Mouse (Mus musculus) stomach, embryonic 14.5 days (tissue): ENCODE results near the gene Erlec1. TPM values are rescaled to one million over a fixed set of nuclear protein-coding genes. Genes with fewer than 3 reads are reported as not detected.

Experiments used
- ATAC-seq: fragments of 200-750 bp; cut with Nextera tagmentation; 2 replicates; pipeline ENCODE4 v1.8.0; 2017; ENCODE audit warnings: low read depth, moderate TSS enrichment; ENCODE audit not compliant: insufficient number of reproducible peaks, insufficient read depth, low FRiP score
- H3K27ac ChIP-seq: fragments of 300-500 bp; sonication (generic); 2 replicates; pipeline ENCODE4 v1.5.1; 2014; ENCODE audit warnings: mild to moderate bottlenecking, low read length, moderate library complexity, mixed read lengths
- H3K27me3 ChIP-seq: fragments of 300-500 bp; sonication (generic); 2 replicates; pipeline ENCODE4 v1.6.1; 2014; ENCODE audit warnings: low read length, control low read depth, mixed read lengths; ENCODE audit not compliant: control insufficient read depth, insufficient read depth
- H3K36me3 ChIP-seq: fragments of 300-500 bp; sonication (generic); 2 replicates; pipeline ENCODE4 v1.6.1; 2014; ENCODE audit warnings: mild to moderate bottlenecking, control low read depth, low read length, moderate library complexity, mixed read lengths; ENCODE audit not compliant: control insufficient read depth, insufficient read depth
- H3K4me1 ChIP-seq: fragments of 300-500 bp; sonication (generic); 2 replicates; pipeline ENCODE4 v1.6.1; 2014; ENCODE audit warnings: low read length, control low read depth, mixed read lengths; ENCODE audit not compliant: control insufficient read depth, insufficient read depth
- H3K4me2 ChIP-seq: fragments of 300-500 bp; sonication (generic); replicated peaks from 2 replicates; pipeline ENCODE4 v1.6.1; 2014; ENCODE audit warnings: low read depth, low read length, control low read depth
- H3K4me3 ChIP-seq: fragments of 300-500 bp; sonication (generic); 2 replicates; pipeline ENCODE4 v1.5.1; 2014; ENCODE audit warnings: low read depth, low read length, control low read depth
- H3K9ac ChIP-seq: fragments of 300-500 bp; sonication (generic); replicated peaks from 2 replicates; pipeline ENCODE4 v1.6.1; 2014; ENCODE audit warnings: low read depth, mild to moderate bottlenecking, control low read depth, low read length, moderate library complexity, mixed read lengths
- H3K9me3 ChIP-seq: fragments of 300-500 bp; sonication (generic); 2 replicates; pipeline ENCODE4 v1.6.1; 2016; ENCODE audit warnings: low read depth, low read length, control low read depth; ENCODE audit not compliant: control insufficient read depth
- WGBS: fragments of 180-500 bp; shearing (Covaris S2); extraction: QIAGEN DNeasy Blood & Tissue Kit; methylation state at CpG from one replicate; pipeline ENCODE4 v1.1.7; 2014; 5-methylcytosine and 5-hydroxymethylcytosine counted together
- polyA plus RNA-seq: library from polyadenylated mRNA; unstranded; fragments of >200 nt; fragmentation: Nextera tagmentation; extraction: Ambion mirVana; gene quantifications from 2 replicates; pipeline ENCODE4 v1.2.1, GENCODE M21; 2014

Gene Erlec1
- polyA plus RNA-seq, 1 experiment from 2014 or later: 18.4 TPM

DNA sequence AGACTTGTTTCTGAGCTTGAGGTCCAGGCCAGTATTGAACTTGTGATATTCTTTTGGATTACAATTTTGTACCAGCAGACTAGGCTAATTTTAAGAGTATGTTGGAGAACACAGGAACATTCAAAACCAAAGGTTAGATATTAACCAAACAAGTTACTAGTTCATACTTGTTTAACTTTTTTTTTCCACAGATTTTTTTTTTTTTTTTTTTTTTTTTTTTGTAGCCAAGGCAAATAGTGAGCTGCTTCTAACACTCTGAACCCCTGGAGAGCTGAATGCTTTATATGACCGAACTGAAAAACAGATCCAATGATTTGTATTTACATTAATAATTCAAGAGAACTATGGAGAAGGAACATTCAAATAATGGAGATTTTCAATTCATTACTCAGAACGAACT, 31.1 kb upstream of the Erlec1 start:
- peak overlapping the region; percentile 72 for H3K4me2 ChIP-seq
- no peak for ATAC-seq
- H3K36me3 ChIP-seq: no peaks in the 10 kb centered on the region
- no peaks in the 10 kb centered on the region for H3K9me3 ChIP-seq
- no peak overlapping the region for H3K9ac ChIP-seq
- H3K27ac ChIP-seq: no peak overlapping the region
- H3K27me3 ChIP-seq: no peaks in the 10 kb centered on the region
- H3K4me1 ChIP-seq: 0 out of 2 replicates have a peak, but pooled peaks cover 3% of the 10 kb centered on the region
- WGBS: 53% methylated on average over 2 of the region's 2 CpGs
- peak overlapping the region; percentile 57; the same call in 1 of the 2 replicates for H3K4me3 ChIP-seq

- peak overlapping the region; percentile 42 for H3K4me2 ChIP-seq
- H3K9ac ChIP-seq: peak overlapping the region; percentile 68
- no peaks in the 10 kb centered on the region for H3K27me3 ChIP-seq
- peak overlapping the region; percentile 82 for H3K27ac ChIP-seq
- ATAC-seq: peak; percentile 81
- peak overlapping the region; percentile 74 for H3K4me3 ChIP-seq
- H3K4me1 ChIP-seq: no peaks in the 10 kb centered on the region
- WGBS: 2% methylated on average over 29 of the region's 32 CpGs
- peaks cover 25% of the 10 kb centered on the region for H3K36me3 ChIP-seq
- peaks cover 8% of the 10 kb centered on the region; the same call in 1 of the 2 replicates for H3K9me3 ChIP-seq
These were observed 523 bp downstream of the Erlec1 start for GRCm38 (mm10) chr11:30953469-30954154.

GRCm38 (mm10) chr11:30952829-30953228, 1.3 kb downstream of the Erlec1 start:
- H3K9ac ChIP-seq: no peak overlapping the region
- no peak overlapping the region for H3K27ac ChIP-seq
- peak overlapping the region; percentile 42 for H3K4me2 ChIP-seq
- H3K36me3 ChIP-seq: peaks cover 30% of the 10 kb centered on the region
- peak overlapping the region; percentile 74; the same call in 1 of the 2 replicates for H3K4me3 ChIP-seq
- no peaks in the 10 kb centered on the region for H3K4me1 ChIP-seq
- no peaks in the 10 kb centered on the region for H3K27me3 ChIP-seq
- 35% methylated on average over 5 of the region's 5 CpGs for WGBS
- H3K9me3 ChIP-seq: 0 out of 2 replicates have a peak, but pooled peaks cover 8% of the 10 kb centered on the region
- ATAC-seq: no peak

- no peak for ATAC-seq
- Histone ChIP-seq H3K4me2 (no peak overlapping the region), H3K4me3 (no peak overlapping the region), H3K9me3 (no peaks in the 10 kb centered on the region), H3K27me3 (no peaks in the 10 kb centered on the region), H3K27ac (no peak overlapping the region), H3K4me1 (no peaks in the 10 kb centered on the region), H3K36me3 (peaks cover 56% of the 10 kb centered on the region), H3K9ac (no peak overlapping the region)
- 95% methylated on average over 2 of the region's 2 CpGs for WGBS
These were observed 10.6 kb downstream of the Erlec1 start for GRCm38 (mm10) chr11:30943522-30943921.

- Histone ChIP-seq H3K27me3 (no peaks in the 10 kb centered on the region), H3K4me3 (no peak overlapping the region), H3K4me1 (no peaks in the 10 kb centered on the region), H3K9me3 (no peaks in the 10 kb centered on the region), H3K9ac (no peak overlapping the region), H3K27ac (no peak overlapping the region), H3K36me3 (peaks cover 7% of the 10 kb centered on the region), H3K4me2 (no peak overlapping the region)
- 100% methylated on average over 1 of the region's 1 CpGs for WGBS
- ATAC-seq: no peak
These were observed 25.6 kb downstream of the Erlec1 start for GRCm38 (mm10) chr11:30928498-30928897.

- Histone ChIP-seq H3K4me3 (no peak overlapping the region), H3K4me1 (no peaks in the 10 kb centered on the region), H3K9ac (no peak overlapping the region), H3K36me3 (peaks cover 7% of the 10 kb centered on the region), H3K27ac (no peak overlapping the region), H3K9me3 (no peaks in the 10 kb centered on the region), H3K4me2 (no peak overlapping the region), H3K27me3 (no peaks in the 10 kb centered on the region)
- ATAC-seq: no peak
These were observed 26.1 kb downstream of the Erlec1 start for GRCm38 (mm10) chr11:30928079-30928478.

GRCm38 (mm10) chr11:30923283-30923682, 30.9 kb downstream of the Erlec1 start:
- Histone ChIP-seq H3K27me3 (no peaks in the 10 kb centered on the region), H3K36me3 (peaks cover 4% of the 10 kb centered on the region), H3K9ac (no peak overlapping the region), H3K4me2 (no peak overlapping the region), H3K4me1 (no peaks in the 10 kb centered on the region), H3K9me3 (no peaks in the 10 kb centered on the region), H3K4me3 (no peak overlapping the region), H3K27ac (no peak overlapping the region)
- ATAC-seq: no peak
- WGBS: 91% methylated on average over 3 of the region's 3 CpGs

- ATAC-seq: no peak
- Histone ChIP-seq H3K36me3 (no peaks in the 10 kb centered on the region), H3K9ac (no peak overlapping the region), H3K27me3 (no peaks in the 10 kb centered on the region), H3K9me3 (no peaks in the 10 kb centered on the region), H3K4me3 (no peak overlapping the region), H3K27ac (no peak overlapping the region), H3K4me2 (no peak overlapping the region), H3K4me1 (no peaks in the 10 kb centered on the region)
- WGBS: 69% methylated on average over 1 of the region's 1 CpGs
These were observed 33.5 kb downstream of the Erlec1 start for GRCm38 (mm10) chr11:30920641-30921040.

DNA sequence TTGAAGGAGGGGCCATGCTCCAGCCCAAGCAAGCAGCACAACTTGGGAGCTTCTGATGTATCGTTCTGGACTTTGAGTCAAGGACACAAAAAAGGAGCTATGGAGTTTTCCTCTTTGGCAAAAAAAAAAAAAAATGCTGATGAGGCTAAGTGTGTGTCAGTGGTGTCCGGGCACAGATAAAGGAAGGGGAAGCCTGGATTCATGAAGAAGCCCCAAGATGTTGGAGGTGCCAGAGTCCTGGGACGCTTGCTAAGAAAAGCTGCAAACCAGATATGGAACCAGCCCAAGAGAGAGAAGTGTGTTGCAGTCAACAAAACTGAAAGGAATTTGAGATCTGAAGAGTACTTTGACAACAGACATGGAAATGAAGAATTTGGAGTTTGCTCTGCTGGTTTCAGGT, 41.8 kb downstream of the Erlec1 start:
- Histone ChIP-seq H3K9ac (no peak overlapping the region), H3K4me3 (no peak overlapping the region), H3K4me1 (no peaks in the 10 kb centered on the region), H3K36me3 (no peaks in the 10 kb centered on the region), H3K27me3 (no peaks in the 10 kb centered on the region), H3K27ac (no peak overlapping the region), H3K9me3 (no peaks in the 10 kb centered on the region), H3K4me2 (no peak overlapping the region)
- WGBS: 91% methylated on average over 3 of the region's 3 CpGs
- no peak for ATAC-seq
